Mouse (Mus musculus) kidney, postnatal 0 days (tissue): ENCODE measurements at regions not wholly inside any gene's neighbourhood (a gene's known extent, or its start where the extent isn't known, plus 50 kb on each side); places are given as distances from the start of the nearest gene placed in this dataset.

Experiments used
- ATAC-seq: fragments of 200-750 bp; cut with Nextera tagmentation; replicated peaks from 2 replicates; pipeline ENCODE4 v1.8.0; 2017; ENCODE audit warnings: low read depth, moderate number of reproducible peaks, moderate TSS enrichment, moderate library complexity; ENCODE audit not compliant: low FRiP score
- DNase-seq: peaks from one replicate; pipeline ENCODE4 v3.0.0-alpha.2; 2016; ENCODE audit warnings: low spot score
- H3K27ac ChIP-seq: fragments of 300-500 bp; sonication (generic); 2 replicates; pipeline ENCODE4 v1.5.1; 2014; ENCODE audit warnings: mild to moderate bottlenecking
- H3K27me3 ChIP-seq: fragments of 300-500 bp; sonication (generic); 2 replicates; pipeline ENCODE4 v1.6.1; 2014; ENCODE audit warnings: low read length, mixed read lengths; ENCODE audit not compliant: insufficient read depth
- H3K36me3 ChIP-seq: fragments of 300-500 bp; sonication (generic); 2 replicates; pipeline ENCODE4 v1.6.1; 2014; ENCODE audit warnings: low read length, mixed read lengths; ENCODE audit not compliant: insufficient read depth
- H3K4me1 ChIP-seq: fragments of 300-500 bp; sonication (generic); replicated peaks from 2 replicates; pipeline ENCODE4 v1.6.1; 2014; ENCODE audit warnings: antibody characterized with exemption, low read length, mixed read lengths; ENCODE audit not compliant: insufficient read depth
- H3K4me2 ChIP-seq: fragments of 300-500 bp; sonication (generic); 2 replicates; pipeline ENCODE4 v1.6.1; 2014; ENCODE audit warnings: mild to moderate bottlenecking, low read length, moderate library complexity, mixed read lengths
- H3K4me3 ChIP-seq: fragments of 300-500 bp; sonication (generic); replicated peaks from 2 replicates; pipeline ENCODE4 v1.5.1; 2014; ENCODE audit warnings: low read depth, low read length
- H3K9ac ChIP-seq: fragments of 300-500 bp; sonication (generic); 2 replicates; pipeline ENCODE4 v1.6.1; 2014; ENCODE audit warnings: low read depth, low read length
- H3K9me3 ChIP-seq: fragments of 300-500 bp; sonication (generic); replicated peaks from 2 replicates; pipeline ENCODE4 v1.6.1; 2016; ENCODE audit warnings: low read length, inconsistent platforms, mixed read lengths
- CTCF ChIP-seq: IDR thresholded peaks from 2 replicates; pipeline ENCODE4 v1.5.1; 2016; ENCODE audit warnings: antibody characterized with exemption, low read depth, mild to moderate bottlenecking, moderate library complexity
- WGBS: fragments of 180-500 bp; shearing (Covaris S2); extraction: QIAGEN DNeasy Blood & Tissue Kit; methylation state at CpG from one replicate; pipeline ENCODE4 v1.1.7; 2014; 5-methylcytosine and 5-hydroxymethylcytosine counted together

GRCm38 (mm10) chr16:57888553-57888952 is 134.0 kb upstream of the Col8a1 start:
- Histone ChIP-seq H3K27ac (no peak overlapping the region), H3K4me2 (no peak overlapping the region), H3K9me3 (no peaks in the 10 kb centered on the region), H3K4me1 (no peaks in the 10 kb centered on the region), H3K36me3 (no peaks in the 10 kb centered on the region), H3K27me3 (no peaks in the 10 kb centered on the region), H3K4me3 (no peak overlapping the region), H3K9ac (no peak overlapping the region)
- 32% methylated on average over 2 of the region's 2 CpGs for WGBS
- ATAC-seq (no peak), DNase-seq (no peak)
- TF ChIP-seq CTCF, result no peak

- DNase-seq, result no peak
- TF ChIP-seq CTCF, result no peak
- no peak overlapping the region for H3K9ac ChIP-seq
- WGBS, result 84% methylated on average over 5 of the region's 5 CpGs
- no peaks in the 10 kb centered on the region for H3K27me3 ChIP-seq
- H3K4me3 ChIP-seq, result no peak overlapping the region
- H3K36me3 ChIP-seq, result no peaks in the 10 kb centered on the region
- no peaks in the 10 kb centered on the region for H3K9me3 ChIP-seq
- H3K4me1 ChIP-seq, result no peaks in the 10 kb centered on the region
- H3K4me2 ChIP-seq, result no peak overlapping the region
- ATAC-seq, result no peak
- no peak overlapping the region for H3K27ac ChIP-seq
These were observed 135.6 kb upstream of the Col8a1 start for GRCm38 (mm10) chr16:57890135-57890534.

- H3K9ac ChIP-seq, result no peak overlapping the region
- no peak for DNase-seq
- no peak for TF ChIP-seq CTCF
- no peak overlapping the region for H3K4me2 ChIP-seq
- H3K9me3 ChIP-seq, result no peaks in the 10 kb centered on the region
- no peak overlapping the region for H3K4me3 ChIP-seq
- ATAC-seq, result no peak
- no peaks in the 10 kb centered on the region for H3K27me3 ChIP-seq
- H3K4me1 ChIP-seq, result no peaks in the 10 kb centered on the region
- H3K27ac ChIP-seq, result no peak overlapping the region
- 75% methylated on average over 2 of the region's 2 CpGs for WGBS
- H3K36me3 ChIP-seq, result no peaks in the 10 kb centered on the region
These were observed 138.6 kb upstream of the Col8a1 start for GRCm38 (mm10) chr16:57893111-57893510.

GRCm38 (mm10) chr16:57893698-57894352 is 139.3 kb upstream of the Col8a1 start:
- TF ChIP-seq CTCF, result no peak
- H3K4me2 ChIP-seq, result no peak overlapping the region
- H3K36me3 ChIP-seq, result no peaks in the 10 kb centered on the region
- H3K27me3 ChIP-seq, result no peaks in the 10 kb centered on the region
- DNase-seq (no peak), ATAC-seq (no peak)
- H3K4me3 ChIP-seq, result no peak overlapping the region
- no peak overlapping the region for H3K9ac ChIP-seq
- no peaks in the 10 kb centered on the region for H3K4me1 ChIP-seq
- H3K9me3 ChIP-seq, result no peaks in the 10 kb centered on the region
- WGBS, result 80% methylated on average over 5 of the region's 5 CpGs
- no peak overlapping the region for H3K27ac ChIP-seq

- DNase-seq (peak; percentile 33), ATAC-seq (no peak)
- 75% methylated on average over 4 of the region's 4 CpGs for WGBS
- Histone ChIP-seq H3K4me3 (no peak overlapping the region), H3K4me2 (no peak overlapping the region), H3K9ac (no peak overlapping the region), H3K9me3 (no peaks in the 10 kb centered on the region), H3K27me3 (no peaks in the 10 kb centered on the region), H3K4me1 (no peaks in the 10 kb centered on the region), H3K36me3 (no peaks in the 10 kb centered on the region), H3K27ac (no peak overlapping the region)
- TF ChIP-seq CTCF, result no peak
These were observed 146.5 kb upstream of the Col8a1 start for GRCm38 (mm10) chr16:57901006-57901405.

GRCm38 (mm10) chr16:57902498-57902897 is 148.0 kb upstream of the Col8a1 start:
- Histone ChIP-seq H3K4me2 (no peak overlapping the region), H3K9me3 (no peaks in the 10 kb centered on the region), H3K4me1 (no peaks in the 10 kb centered on the region), H3K27ac (no peak overlapping the region), H3K4me3 (no peak overlapping the region), H3K9ac (no peak overlapping the region), H3K27me3 (no peaks in the 10 kb centered on the region), H3K36me3 (no peaks in the 10 kb centered on the region)
- no peak for DNase-seq
- WGBS, result 78% methylated on average over 3 of the region's 3 CpGs
- ATAC-seq, result no peak
- TF ChIP-seq CTCF, result no peak

- Histone ChIP-seq H3K36me3 (no peaks in the 10 kb centered on the region), H3K4me2 (no peak overlapping the region), H3K27me3 (no peaks in the 10 kb centered on the region), H3K4me1 (0 out of 2 replicates have a peak, but pooled peaks cover 3% of the 10 kb centered on the region), H3K27ac (no peak overlapping the region), H3K9me3 (no peaks in the 10 kb centered on the region), H3K4me3 (no peak overlapping the region), H3K9ac (no peak overlapping the region)
- WGBS, result 51% methylated on average over 2 of the region's 2 CpGs
- TF ChIP-seq CTCF, result no peak
- DNase-seq (no peak), ATAC-seq (0 out of 2 replicates have a peak, but pooled peaks have one; percentile 65)
These were observed 157.5 kb upstream of the Col8a1 start for GRCm38 (mm10) chr16:57912001-57912400.
